Mouse (Mus musculus) lung, embryonic 14.5 days (tissue): ENCODE data around the gene Pla2g12b. TPM values are rescaled to one million over a fixed set of nuclear protein-coding genes. Genes with fewer than 3 reads are reported as not detected.

Experiments used
- ATAC-seq: fragments of 200-750 bp; cut with Nextera tagmentation; 2 replicates; pipeline ENCODE4 v1.8.0; 2017; ENCODE audit warnings: mild to moderate bottlenecking, moderate TSS enrichment, moderate library complexity; ENCODE audit not compliant: insufficient read depth
- DNase-seq: peaks from one replicate; pipeline ENCODE4 v3.0.0-alpha.2; 2015
- H3K27ac ChIP-seq: fragments of 300-500 bp; sonication (generic); 2 replicates; pipeline ENCODE4 v1.5.1; 2014; ENCODE audit warnings: low read depth, mild to moderate bottlenecking, moderate library complexity
- H3K27me3 ChIP-seq: fragments of 300-500 bp; sonication (generic); 2 replicates; pipeline ENCODE4 v1.6.1; 2014; ENCODE audit warnings: low read length, control low read depth; ENCODE audit not compliant: insufficient read depth
- H3K36me3 ChIP-seq: fragments of 300-500 bp; sonication (generic); 2 replicates; pipeline ENCODE4 v1.6.1; 2014; ENCODE audit warnings: control low read depth; ENCODE audit not compliant: insufficient read depth
- H3K4me1 ChIP-seq: fragments of 300-500 bp; sonication (generic); 2 replicates; pipeline ENCODE4 v1.6.1; 2014; ENCODE audit warnings: antibody characterized with exemption, control low read depth; ENCODE audit not compliant: insufficient read depth
- H3K4me2 ChIP-seq: fragments of 300-500 bp; sonication (generic); 2 replicates; pipeline ENCODE4 v1.6.1; 2014; ENCODE audit warnings: mild to moderate bottlenecking
- H3K4me3 ChIP-seq: fragments of 300-500 bp; sonication (generic); 2 replicates; pipeline ENCODE4 v1.5.1; 2014; ENCODE audit warnings: low read depth, low read length
- H3K9ac ChIP-seq: fragments of 300-500 bp; sonication (generic); 2 replicates; pipeline ENCODE4 v1.6.1; 2014
- H3K9me3 ChIP-seq: fragments of 300-500 bp; sonication (generic); 2 replicates; pipeline ENCODE4 v1.6.1; 2016; ENCODE audit warnings: low read depth, low read length, control low read depth
- CTCF ChIP-seq: IDR thresholded peaks from 2 replicates; pipeline ENCODE4 v1.5.1; 2016; ENCODE audit warnings: antibody characterized with exemption, low read depth
- WGBS: fragments of 180-500 bp; shearing (Covaris S2); extraction: QIAGEN DNeasy Blood & Tissue Kit; methylation state at CpG from one replicate; pipeline ENCODE4 v1.1.7; 2014; 5-methylcytosine and 5-hydroxymethylcytosine counted together
- polyA plus RNA-seq: library from polyadenylated mRNA; unstranded; fragments of >200 nt; fragmentation: Nextera tagmentation; extraction: Ambion mirVana; gene quantifications from 2 replicates; pipeline ENCODE4 v1.2.1, GENCODE M21; 2014

Gene Pla2g12b
- polyA plus RNA-seq, 1 experiment from 2014 or later = not detected

GRCm38 (mm10) chr10:59444635-59445034, 41.2 kb downstream of the Pla2g12b start:
- Histone ChIP-seq H3K36me3 (no peaks in the 10 kb centered on the region), H3K9me3 (no peaks in the 10 kb centered on the region), H3K4me3 (no peak overlapping the region), H3K4me1 (peaks cover 13% of the 10 kb centered on the region), H3K27me3 (no peaks in the 10 kb centered on the region), H3K27ac (no peak overlapping the region), H3K9ac (no peak overlapping the region), H3K4me2 (no peak overlapping the region)
- ATAC-seq (no peak), DNase-seq (no peak)
- no peak for TF ChIP-seq CTCF
- 32% methylated on average over 8 of the region's 8 CpGs for WGBS

- TF ChIP-seq CTCF = no peak
- Histone ChIP-seq H3K4me2 (no peak overlapping the region), H3K36me3 (no peaks in the 10 kb centered on the region), H3K9me3 (no peaks in the 10 kb centered on the region), H3K4me1 (0 out of 2 replicates have a peak, but pooled peaks cover 7% of the 10 kb centered on the region), H3K4me3 (no peak overlapping the region), H3K27ac (peak overlapping the region; percentile 52; the same call in 1 of the 2 replicates), H3K27me3 (no peaks in the 10 kb centered on the region), H3K9ac (no peak overlapping the region)
- ATAC-seq (no peak), DNase-seq (peak; percentile 36)
- WGBS = 70% methylated on average over 10 of the region's 10 CpGs
Observed at GRCm38 (mm10) chr10:59446911-59447437, 43.5 kb downstream of the Pla2g12b start.

GRCm38 (mm10) chr10:59447546-59447945, 44.1 kb downstream of the Pla2g12b start:
- ATAC-seq (no peak), DNase-seq (peak; percentile 44)
- H3K9me3 ChIP-seq = no peaks in the 10 kb centered on the region
- peak overlapping the region; percentile 52; the same call in 1 of the 2 replicates for H3K27ac ChIP-seq
- no peaks in the 10 kb centered on the region for H3K36me3 ChIP-seq
- no peak for TF ChIP-seq CTCF
- H3K4me1 ChIP-seq = 0 out of 2 replicates have a peak, but pooled peaks cover 7% of the 10 kb centered on the region
- no peak overlapping the region for H3K4me3 ChIP-seq
- 33% methylated on average over 9 of the region's 9 CpGs for WGBS
- no peak overlapping the region for H3K4me2 ChIP-seq
- H3K9ac ChIP-seq = no peak overlapping the region
- H3K27me3 ChIP-seq = no peaks in the 10 kb centered on the region

- ATAC-seq (peak; percentile 75), DNase-seq (peak; percentile 85)
- 44% methylated on average over 5 of the region's 5 CpGs for WGBS
- Histone ChIP-seq H3K4me3 (no peak overlapping the region), H3K27me3 (no peaks in the 10 kb centered on the region), H3K36me3 (0 out of 2 replicates have a peak, but pooled peaks cover 3% of the 10 kb centered on the region), H3K9me3 (no peaks in the 10 kb centered on the region), H3K9ac (no peak overlapping the region), H3K4me2 (no peak overlapping the region), H3K27ac (no peak overlapping the region), H3K4me1 (no peaks in the 10 kb centered on the region)
- peak; percentile 74 for TF ChIP-seq CTCF
Observed at GRCm38 (mm10) chr10:59451839-59452238, 48.4 kb downstream of the Pla2g12b start.

GRCm38 (mm10) chr10:59454631-59455030, 51.2 kb downstream of the Pla2g12b start:
- ATAC-seq (no peak), DNase-seq (no peak)
- no peaks in the 10 kb centered on the region for H3K9me3 ChIP-seq
- peak; percentile 27; the same call in 1 of the 2 replicates for TF ChIP-seq CTCF
- H3K4me1 ChIP-seq = no peaks in the 10 kb centered on the region
- no peak overlapping the region for H3K4me2 ChIP-seq
- no peaks in the 10 kb centered on the region for H3K27me3 ChIP-seq
- H3K27ac ChIP-seq = no peak overlapping the region
- H3K9ac ChIP-seq = no peak overlapping the region
- no peak overlapping the region for H3K4me3 ChIP-seq
- WGBS = 92% methylated on average over 15 of the region's 15 CpGs
- 0 out of 2 replicates have a peak, but pooled peaks cover 3% of the 10 kb centered on the region for H3K36me3 ChIP-seq

- Histone ChIP-seq H3K4me3 (no peak overlapping the region), H3K27me3 (no peaks in the 10 kb centered on the region), H3K4me2 (no peak overlapping the region), H3K9me3 (no peaks in the 10 kb centered on the region), H3K9ac (no peak overlapping the region), H3K4me1 (no peaks in the 10 kb centered on the region), H3K27ac (no peak overlapping the region), H3K36me3 (0 out of 2 replicates have a peak, but pooled peaks cover 3% of the 10 kb centered on the region)
- no peak for DNase-seq
- TF ChIP-seq CTCF = no peak
- 85% methylated on average over 12 of the region's 12 CpGs for WGBS
- ATAC-seq = no peak
Observed at GRCm38 (mm10) chr10:59459767-59460166, 56.3 kb downstream of the Pla2g12b start.

GRCm38 (mm10) chr10:59462307-59462706, 58.8 kb downstream of the Pla2g12b start:
- TF ChIP-seq CTCF = no peak
- DNase-seq = no peak
- Histone ChIP-seq H3K4me2 (no peak overlapping the region), H3K36me3 (0 out of 2 replicates have a peak, but pooled peaks cover 8% of the 10 kb centered on the region), H3K27me3 (no peaks in the 10 kb centered on the region), H3K9ac (no peak overlapping the region), H3K9me3 (no peaks in the 10 kb centered on the region), H3K27ac (no peak overlapping the region), H3K4me1 (no peaks in the 10 kb centered on the region), H3K4me3 (no peak overlapping the region)
- 72% methylated on average over 6 of the region's 6 CpGs for WGBS
- ATAC-seq = no peak
